Comparison of ENCODE assay signal across 10 mouse cellular contexts in genomic region chr8:43333465-43333864, GRCm38 (mm10). TPM values are rescaled to one million over a fixed set of nuclear protein-coding genes. Genes with fewer than 3 reads are reported as not detected.
A peak's percentile ranks its signal among the peaks of the same experiment; 100 is the strongest.
DNase-seq lines count a peak whose midpoint lies in the region; ATAC-seq lines count a peak whose summit lies in the region.
"Had no signal": no experiment of that assay in that cellular context is flagged by ENCODE, and none has a peak within 500 bp of the region (broad histone marks: within the 10 kb centered on the region; RNA-seq: fewer than 3 reads in every experiment).

No protein-coding gene starts in this region.

- no peak overlapping the region for H3K4me2 ChIP-seq in heart, embryonic 11.5 days
- H3K4me2 ChIP-seq: heart, embryonic 15.5 days had no signal

- no peaks in the 10 kb centered on the region for H3K36me3 ChIP-seq in heart, embryonic 11.5 days (ENCODE audit: control insufficient read depth, insufficient read depth, low read length)
- H3K36me3 ChIP-seq: heart, embryonic 15.5 days had no signal

- H3K4me3 ChIP-seq in heart, embryonic 11.5 days (ENCODE audit: low read depth, low read length), result no peak overlapping the region
- H3K4me3 ChIP-seq: heart, embryonic 15.5 days; megakaryocyte, embryonic 14.5 days had no signal

- ATAC-seq in heart, embryonic 11.5 days (replicated peaks; ENCODE audit: insufficient number of reproducible peaks, low FRiP score, low TSS enrichment), result no peak

- no peak overlapping the region for H3K27ac ChIP-seq in heart, embryonic 11.5 days (ENCODE audit: low read depth, low read length)
- H3K27ac ChIP-seq: heart, embryonic 15.5 days had no signal

- peak; percentile 3 to 13 for DNase-seq in heart, adult 18-20 months
- DNase-seq in urinary bladder, postnatal 14 days (ENCODE audit: low spot score), result peak; percentile 30
- DNase-seq in urinary bladder, postnatal 10 days (ENCODE audit: low spot score), result no peak
- DNase-seq in kidney, postnatal 36 days, result peak; percentile 3 to 44
- DNase-seq in MN1 (ENCODE audit: low spot score), result no peak
- DNase-seq in layer of hippocampus, adult 18-20 months (ENCODE audit: low spot score in 2 of 2), result no peak
- no peak for DNase-seq in adrenal gland, adult 8-10 months

- no peaks in the 10 kb centered on the region for H3K27me3 ChIP-seq in heart, embryonic 11.5 days (ENCODE audit: control insufficient read depth, insufficient read depth, low read length)
- H3K27me3 ChIP-seq: heart, embryonic 15.5 days; megakaryocyte, embryonic 14.5 days had no signal

- H3K9ac ChIP-seq in heart, embryonic 11.5 days (ENCODE audit: low read depth, low read length), result no peak overlapping the region
- H3K9ac ChIP-seq: heart, embryonic 15.5 days had no signal

- no peaks in the 10 kb centered on the region for H3K4me1 ChIP-seq in heart, embryonic 11.5 days (ENCODE audit: control insufficient read depth, insufficient read depth, low read length)
- H3K4me1 ChIP-seq: heart, embryonic 15.5 days; megakaryocyte, embryonic 14.5 days had no signal

- H3K9me3 ChIP-seq in heart, embryonic 11.5 days (replicated peaks; ENCODE audit: control insufficient read depth, low read length), result no peaks in the 10 kb centered on the region
- H3K9me3 ChIP-seq: heart, embryonic 15.5 days had no signal

- 59% methylated on average over 4 of the region's 4 CpGs for WGBS in heart, embryonic 11.5 days (ENCODE audit: insufficient replicate concordance)

RNA-seq across cellular contexts. Expression of gene Zfp42, which starts 26.7 kb away (rescaled TPM):
- total RNA-seq in heart, adult 18-20 months (2021), result not detected
- polyA plus RNA-seq in heart, embryonic 11.5 days (2014; fragmentation: Nextera tagmentation; extraction: Ambion mirVana), result not detected in 2 replicates
- total RNA-seq in layer of hippocampus, adult 18-20 months (2021), result not detected
- total RNA-seq in adrenal gland, adult 8-10 months (2022), result not detected
- polyA plus RNA-seq: heart, embryonic 15.5 days had no signal

Comparison
In these comparisons a context has a peak if more than half of its experiments do, and no peak if none do; other contexts are left out.
1. DNase-seq: peak in heart, adult 18-20 months (2 of 2), urinary bladder, postnatal 14 days (single experiment) and kidney, postnatal 36 days (2 of 2); none in urinary bladder, postnatal 10 days (single experiment), MN1 (single experiment), layer of hippocampus, adult 18-20 months (0 of 2) and adrenal gland, adult 8-10 months (single experiment).